20 mouse cellular contexts compared by ENCODE assay signal in genomic region chr9:100898042-100898441, GRCm38 (mm10).
DNase-seq lines count a peak whose midpoint lies in the region; TF ChIP-seq lines count a peak whose summit lies in the region.
"Had no signal": no experiment of that assay in that cellular context is flagged by ENCODE, and none has a peak within 500 bp of the region (broad histone marks: within the 10 kb centered on the region; RNA-seq: fewer than 3 reads in every experiment).

No protein-coding gene starts in this region.

- H3K27ac ChIP-seq in layer of hippocampus, adult 2 months: no peak overlapping the region
- H3K27ac ChIP-seq in MEL (ENCODE audit: control insufficient read depth, low read depth, low read length): no peak overlapping the region
- H3K27ac ChIP-seq: embryonic facial prominence, embryonic 13.5 days; forebrain, embryonic 15.5 days; heart, embryonic 15.5 days; hindbrain, embryonic 14.5 days; limb, embryonic 10.5 days; liver, embryonic 15.5 days; stomach, embryonic 15.5 days had no signal

- H3K9me3 ChIP-seq in MEL (replicated peaks; ENCODE audit: insufficient read depth, low read length): no peaks in the 10 kb centered on the region
- H3K9me3 ChIP-seq: embryonic facial prominence, embryonic 13.5 days; forebrain, embryonic 15.5 days; heart, embryonic 15.5 days; limb, embryonic 10.5 days; liver, embryonic 15.5 days; megakaryocyte, embryonic 14.5 days; stomach, embryonic 15.5 days had no signal

- H3K9ac ChIP-seq in MEL (ENCODE audit: control insufficient read depth, low read depth, low read length, poor library complexity, severe bottlenecking): no peak overlapping the region
- H3K9ac ChIP-seq: embryonic facial prominence, embryonic 13.5 days; forebrain, embryonic 15.5 days; heart, embryonic 15.5 days; hindbrain, embryonic 14.5 days; liver, embryonic 15.5 days; stomach, embryonic 15.5 days had no signal

- TF ChIP-seq POLR2A in MEL (IDR thresholded peaks at IDR 0.05; ENCODE audit: control insufficient read depth in 1 of 2, insufficient read depth in 1 of 2, low read depth in 1 of 2, low read length in 2 of 2, poor library complexity in 1 of 2): no peak

- peak; percentile 6 for DNase-seq in adrenal gland, postnatal 14 days
- no peak for DNase-seq in adrenal gland, adult 8-10 months
- no peak for DNase-seq in layer of hippocampus, adult 2 months (ENCODE audit: low spot score in 2 of 2)
- no peak for DNase-seq in layer of hippocampus, postnatal 25 days (ENCODE audit: extremely low spot score in 1 of 2, low spot score in 1 of 2)
- peak; percentile 21 for DNase-seq in MEL (ENCODE audit: low read depth, low spot score)
- peak; percentile 13 to 27 for DNase-seq in cerebellum, postnatal 25 days
- no peak for DNase-seq in thymus, postnatal 4 days
- DNase-seq in layer of hippocampus, postnatal 36 days: no peak
- DNase-seq: gastrocnemius, postnatal 25 days; kidney, adult 8-10 months; right cerebral cortex, postnatal 4 days; thymus, postnatal 36 days had no signal

- H3K27me3 ChIP-seq in MEL (ENCODE audit: control insufficient read depth in 1 of 2, insufficient read depth in 2 of 2, low read length in 2 of 2): no peaks in the 10 kb centered on the region
- H3K27me3 ChIP-seq: embryonic facial prominence, embryonic 13.5 days; forebrain, embryonic 15.5 days; heart, embryonic 15.5 days; liver, embryonic 15.5 days; megakaryocyte, embryonic 14.5 days; stomach, embryonic 15.5 days had no signal

- H3K79me2 ChIP-seq in MEL (ENCODE audit: control insufficient read depth, insufficient read depth, low read length, poor library complexity): no peaks in the 10 kb centered on the region

- TF ChIP-seq EP300 in MEL (IDR thresholded peaks at IDR 0.05; ENCODE audit: low read depth in 1 of 2, low read length in 2 of 2): no peak

- H3K36me3 ChIP-seq in MEL (ENCODE audit: control insufficient read depth in 1 of 2, insufficient read depth in 2 of 2, low read length in 2 of 2): no peaks in the 10 kb centered on the region; a peak in 1 of 4 replicates
- H3K36me3 ChIP-seq: forebrain, embryonic 15.5 days had no signal

- TF ChIP-seq RAD21 in MEL (IDR thresholded peaks at IDR 0.05; ENCODE audit: low read depth, low read length): no peak; the same call in 1 of the 2 replicates

- peak; percentile 59 for TF ChIP-seq CTCF in layer of hippocampus, adult 2 months (conservative IDR thresholded peaks at IDR 0.05)
- TF ChIP-seq CTCF in MEL (IDR thresholded peaks at IDR 0.05 in 2 of 3, conservative IDR thresholded peaks at IDR 0.05 in 1 of 3; ENCODE audit: control insufficient read depth in 1 of 3, insufficient read depth in 1 of 3, low read depth in 2 of 3, low read length in 3 of 3, poor library complexity in 1 of 3, severe bottlenecking in 1 of 3): peak; percentile 12 to 27 (median 20); a peak in 3 of 6 replicates

- peaks cover 0 to 2% of the 10 kb centered on the region in 2 experiments; a peak in 1 of 4 replicates for H3K4me1 ChIP-seq in MEL (ENCODE audit: control insufficient read depth in 1 of 2, insufficient read depth in 2 of 2, low read length in 2 of 2)
- H3K4me1 ChIP-seq: embryonic facial prominence, embryonic 13.5 days; forebrain, embryonic 15.5 days; heart, embryonic 15.5 days; limb, embryonic 10.5 days; liver, embryonic 15.5 days; megakaryocyte, embryonic 14.5 days; stomach, embryonic 15.5 days had no signal

- H3K4me3 ChIP-seq in layer of hippocampus, adult 2 months: no peak overlapping the region
- H3K4me3 ChIP-seq in MEL (ENCODE audit: control insufficient read depth in 1 of 2, insufficient read depth in 1 of 2, low read depth in 2 of 2, low read length in 2 of 2): no peak overlapping the region
- H3K4me3 ChIP-seq: embryonic facial prominence, embryonic 13.5 days; forebrain, embryonic 15.5 days; heart, embryonic 15.5 days; limb, embryonic 10.5 days; liver, embryonic 15.5 days; megakaryocyte, embryonic 14.5 days; stomach, embryonic 15.5 days had no signal

TF ChIP-seq in MEL, 35 proteins besides CTCF, POLR2A, EP300 and RAD21:
- TF ChIP-seq ZC3H11A (IDR thresholded peaks at IDR 0.05; ENCODE audit: low read depth, low read length): peak; percentile 15; the same call in 1 of the 2 replicates
- peak; percentile 38 for TF ChIP-seq SMC3 (IDR thresholded peaks at IDR 0.05; ENCODE audit: low read depth, low read length)
- no peak for TF ChIP-seq MAFK (IDR thresholded peaks at IDR 0.05; ENCODE audit: borderline replicate concordance, low read depth, low read length)

Comparison
In these comparisons a context has a peak if more than half of its experiments do, and no peak if none do; other contexts are left out.
1. DNase-seq: peak in adrenal gland, postnatal 14 days (single experiment), MEL (single experiment) and cerebellum, postnatal 25 days (2 of 2); none in adrenal gland, adult 8-10 months (single experiment), layer of hippocampus, adult 2 months (0 of 2), layer of hippocampus, postnatal 25 days (0 of 2), thymus, postnatal 4 days (single experiment) and layer of hippocampus, postnatal 36 days (0 of 2).